Mouse (Mus musculus): ENCODE measurements around the gene Krt84. TPM values are rescaled to one million over a fixed set of nuclear protein-coding genes. Genes with fewer than 3 reads are reported as not detected.
"Not testable (repeated sequence)": the region's sequence is repeated elsewhere in the genome, so short reads cannot be mapped to it uniquely, and the experiment has no call there.

Gene Krt84
- total RNA-seq, 1 experiment, result not detected

DNA sequence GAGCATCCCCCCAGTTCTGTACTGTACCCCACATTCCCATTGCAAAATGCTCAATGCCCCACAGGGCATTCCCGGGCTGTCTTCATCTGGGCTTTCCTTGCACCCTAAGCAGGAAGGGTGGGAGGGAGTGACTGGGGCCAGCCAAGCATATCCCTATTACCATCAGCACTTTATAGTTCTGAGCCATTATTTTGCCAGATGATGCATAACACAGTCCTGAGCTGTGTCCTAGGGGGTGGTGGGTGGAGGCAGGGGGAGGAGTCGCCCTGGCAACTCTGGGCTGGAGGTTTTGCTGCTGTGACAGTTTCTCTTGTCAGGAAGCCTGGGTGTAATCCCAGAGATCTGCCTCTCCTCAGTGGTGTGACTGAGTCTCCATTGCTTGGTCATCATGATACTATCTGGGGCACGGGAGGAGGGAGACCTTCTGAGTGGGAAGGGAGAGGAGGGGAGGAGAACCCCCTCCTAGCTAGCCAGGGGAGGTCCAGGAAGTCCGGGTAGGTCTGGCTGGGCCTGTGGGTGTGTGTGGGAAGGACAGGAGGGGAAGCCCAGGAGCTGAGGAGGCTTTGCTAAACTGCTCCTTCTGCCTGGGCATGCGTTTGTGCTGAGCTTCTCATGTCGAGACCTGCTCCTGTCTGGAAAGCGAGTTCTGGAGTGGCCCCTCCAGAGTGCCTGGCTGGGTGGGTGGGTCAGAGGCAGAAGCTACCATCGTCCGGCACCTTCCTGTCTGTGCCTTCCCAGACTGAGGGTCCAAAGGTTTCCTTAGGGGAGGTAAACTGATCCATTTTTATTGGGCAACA lies 3.6 kb upstream of the Krt84 start:
- no peaks in the 10 kb centered on the region for H3K4me1 ChIP-seq (ENCODE audit: control insufficient read depth in 2 of 2, insufficient read depth in 2 of 2, low read length in 2 of 2, poor library complexity in 1 of 2)
- no peak for DNase-seq (ENCODE audit: low read depth, low spot score)
- no peak overlapping the region for H3K4me3 ChIP-seq (ENCODE audit: insufficient read depth in 1 of 2, low read depth in 1 of 2, low read length in 2 of 2, poor library complexity in 1 of 2, severe bottlenecking in 1 of 2)
- H3K9me3 ChIP-seq (ENCODE audit: control insufficient read depth, insufficient read depth, low read depth, low read length), result no peaks in the 10 kb centered on the region
- H3K9ac ChIP-seq (ENCODE audit: insufficient read depth, low read depth, low read length, poor library complexity, severe bottlenecking), result no peak overlapping the region
- TF ChIP-seq ZNF384 (IDR thresholded peaks at IDR 0.05; ENCODE audit: low read depth, low read length) (no peak), HCFC1 (IDR thresholded peaks at IDR 0.05; ENCODE audit: borderline replicate concordance, insufficient read depth, low read length) (no peak), CHD2 (IDR thresholded peaks at IDR 0.05; ENCODE audit: low read depth, low read length) (no peak), MAFK (IDR thresholded peaks at IDR 0.05; ENCODE audit: insufficient read depth, low read depth, low read length) (no peak), ZC3H11A (IDR thresholded peaks at IDR 0.05; ENCODE audit: borderline replicate concordance, low read depth, low read length) (no peak)
- H3K36me3 ChIP-seq (ENCODE audit: control insufficient read depth, insufficient read depth, low read length, poor library complexity, severe bottlenecking), result no peaks in the 10 kb centered on the region
- no peak overlapping the region for H3K27ac ChIP-seq (ENCODE audit: insufficient read depth, low read depth, low read length, poor library complexity, severe bottlenecking)
- in situ Hi-C loops (cut with MboI; ENCODE audit: low sequenced_read_pairs in 2 of 2, unreplicated experiment in 2 of 2), result no loop called here

DNA sequence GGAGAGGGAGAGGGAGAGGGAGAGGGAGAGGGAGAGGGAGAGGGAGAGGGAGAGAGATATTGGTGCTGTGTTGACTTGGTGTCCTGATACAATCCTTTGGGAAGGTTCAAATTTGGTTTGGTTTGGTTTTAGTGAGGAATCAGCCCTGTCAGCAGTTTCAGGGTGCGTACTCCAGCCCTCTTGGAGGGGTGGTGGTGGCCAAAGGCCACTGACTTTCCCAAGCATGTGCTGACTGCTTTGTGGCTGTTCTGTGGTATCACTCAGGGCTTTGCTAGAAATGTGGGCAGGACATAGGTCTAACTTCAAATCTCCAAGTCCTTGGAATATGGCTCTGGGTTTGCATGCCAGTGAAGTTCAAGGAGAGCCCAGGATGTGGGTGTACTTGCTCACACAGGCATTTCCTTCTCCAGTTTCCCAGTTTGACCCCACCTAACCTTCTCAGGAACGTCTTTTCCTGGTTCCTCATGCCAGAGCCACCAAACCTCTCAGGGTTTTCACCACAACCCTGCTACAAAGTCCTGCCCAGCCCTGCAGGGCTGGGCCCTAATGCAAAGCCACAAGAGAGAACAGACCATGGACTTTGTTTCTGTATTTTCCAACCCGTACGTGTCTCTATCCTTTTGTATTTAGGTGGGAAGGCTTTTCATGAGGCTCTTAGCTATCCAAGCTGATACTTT lies 9.9 kb downstream of the Krt84 start:
- Histone ChIP-seq H3K27ac (ENCODE audit: insufficient read depth, low read depth, low read length, poor library complexity, severe bottlenecking) (no peak overlapping the region), H3K36me3 (ENCODE audit: control insufficient read depth, insufficient read depth, low read length, poor library complexity, severe bottlenecking) (no peaks in the 10 kb centered on the region), H3K9me3 (ENCODE audit: control insufficient read depth, insufficient read depth, low read depth, low read length) (no peaks in the 10 kb centered on the region), H3K4me1 (ENCODE audit: control insufficient read depth in 2 of 2, insufficient read depth in 2 of 2, low read length in 2 of 2, poor library complexity in 1 of 2) (no peaks in the 10 kb centered on the region), H3K9ac (ENCODE audit: insufficient read depth, low read depth, low read length, poor library complexity, severe bottlenecking) (no peak overlapping the region), H3K4me3 (ENCODE audit: insufficient read depth in 1 of 2, low read depth in 1 of 2, low read length in 2 of 2, poor library complexity in 1 of 2, severe bottlenecking in 1 of 2) (no peak overlapping the region)
- TF ChIP-seq MAFK (IDR thresholded peaks at IDR 0.05; ENCODE audit: insufficient read depth, low read depth, low read length), result 0 out of 2 replicates have a peak, but pooled peaks have one; percentile 17
- no peak for TF ChIP-seq HCFC1 (IDR thresholded peaks at IDR 0.05; ENCODE audit: borderline replicate concordance, insufficient read depth, low read length)
- TF ChIP-seq ZC3H11A (IDR thresholded peaks at IDR 0.05; ENCODE audit: borderline replicate concordance, low read depth, low read length), result no peak
- in situ Hi-C loops (cut with MboI; ENCODE audit: low sequenced_read_pairs in 2 of 2, unreplicated experiment in 2 of 2), result loop anchor here (10.0 kb wide), 1 partner anchor 452 kb away; no protein-coding TSS in a partner anchor
- DNase-seq (ENCODE audit: low read depth, low spot score), result no peak

DNA sequence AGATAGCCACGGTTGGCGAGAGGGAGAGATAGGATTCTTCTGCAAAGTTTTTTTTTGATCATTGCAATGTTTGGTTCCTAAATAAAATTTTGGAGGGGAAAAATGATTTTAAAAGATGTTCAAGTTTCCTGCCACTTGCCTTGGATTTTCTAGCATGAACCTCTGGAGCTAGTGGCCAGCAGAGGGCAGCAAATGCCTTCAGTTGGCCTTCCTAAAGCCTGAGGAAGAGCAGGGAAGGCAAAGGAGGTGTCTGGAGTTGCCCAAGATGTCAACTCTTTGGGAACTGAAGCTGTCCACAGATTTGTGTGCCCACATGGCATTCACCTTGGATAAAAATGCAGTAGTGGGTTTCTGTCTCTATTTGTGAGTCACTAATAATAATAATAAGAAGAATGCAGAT lies 12.8 kb downstream of the Krt84 start:
- in situ Hi-C loops (cut with MboI; ENCODE audit: low sequenced_read_pairs in 2 of 2, unreplicated experiment in 2 of 2), result loop anchor here (10.0 kb wide), 1 partner anchor 455 kb away; no protein-coding TSS in a partner anchor
- H3K4me1 ChIP-seq (ENCODE audit: control insufficient read depth in 2 of 2, insufficient read depth in 2 of 2, low read length in 2 of 2, poor library complexity in 1 of 2), result no peaks in the 10 kb centered on the region
- H3K4me3 ChIP-seq (ENCODE audit: insufficient read depth in 1 of 2, low read depth in 1 of 2, low read length in 2 of 2, poor library complexity in 1 of 2, severe bottlenecking in 1 of 2), result no peak overlapping the region
- H3K27ac ChIP-seq (ENCODE audit: insufficient read depth, low read depth, low read length, poor library complexity, severe bottlenecking), result no peak overlapping the region
- no peak overlapping the region for H3K9ac ChIP-seq (ENCODE audit: insufficient read depth, low read depth, low read length, poor library complexity, severe bottlenecking)
- TF ChIP-seq CHD2 (IDR thresholded peaks at IDR 0.05; ENCODE audit: low read depth, low read length), result no peak
- TF ChIP-seq MAFK (IDR thresholded peaks at IDR 0.05; ENCODE audit: insufficient read depth, low read depth, low read length), result no peak
- TF ChIP-seq ZNF384 (IDR thresholded peaks at IDR 0.05; ENCODE audit: low read depth, low read length), result no peak
- peak; percentile 94 for TF ChIP-seq ZC3H11A (IDR thresholded peaks at IDR 0.05; ENCODE audit: borderline replicate concordance, low read depth, low read length)
- no peaks in the 10 kb centered on the region for H3K9me3 ChIP-seq (ENCODE audit: control insufficient read depth, insufficient read depth, low read depth, low read length)
- H3K36me3 ChIP-seq (ENCODE audit: control insufficient read depth, insufficient read depth, low read length, poor library complexity, severe bottlenecking), result no peaks in the 10 kb centered on the region
- peak; percentile 48 for DNase-seq (ENCODE audit: low read depth, low spot score)

DNA sequence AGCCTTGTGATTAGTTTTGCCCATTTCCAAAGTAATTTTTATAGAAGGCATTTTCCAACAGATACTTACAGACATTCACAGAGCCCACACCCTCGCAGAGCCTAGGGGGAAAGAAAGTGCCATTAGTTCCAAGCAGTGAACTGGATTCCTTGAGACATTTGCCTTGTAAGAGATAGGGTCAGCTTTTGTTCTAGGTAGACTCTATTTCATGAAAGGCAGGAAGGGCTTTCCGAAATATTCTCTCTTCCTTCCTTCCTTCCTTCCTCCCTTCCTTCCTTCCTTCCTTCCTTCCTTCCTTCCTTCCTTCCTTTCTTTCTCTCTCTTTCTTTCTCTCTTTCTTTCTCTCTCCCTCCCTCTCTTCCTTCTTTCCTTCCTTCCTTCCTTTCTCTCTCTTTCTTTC lies 15.5 kb downstream of the Krt84 start, which contains the start of gene Gm49425:
TSS of gene Gm49425 (minus strand) at position 101 of the 400 bp plus-strand sequence.
- H3K4me3 ChIP-seq (ENCODE audit: insufficient read depth in 1 of 2, low read depth in 1 of 2, low read length in 2 of 2, poor library complexity in 1 of 2, severe bottlenecking in 1 of 2); H3K36me3 ChIP-seq (ENCODE audit: control insufficient read depth, insufficient read depth, low read length, poor library complexity, severe bottlenecking); H3K4me1 ChIP-seq (ENCODE audit: control insufficient read depth in 2 of 2, insufficient read depth in 2 of 2, low read length in 2 of 2, poor library complexity in 1 of 2); H3K9me3 ChIP-seq (ENCODE audit: control insufficient read depth, insufficient read depth, low read depth, low read length); in situ Hi-C loops (cut with MboI; ENCODE audit: low sequenced_read_pairs in 2 of 2, unreplicated experiment in 2 of 2); H3K9ac ChIP-seq (ENCODE audit: insufficient read depth, low read depth, low read length, poor library complexity, severe bottlenecking); H3K27ac ChIP-seq (ENCODE audit: insufficient read depth, low read depth, low read length, poor library complexity, severe bottlenecking); DNase-seq (ENCODE audit: low read depth, low spot score): not testable (repeated sequence)

Measured in ES-E14 (cell line).